Mouse (Mus musculus) brain, embryonic 14.5 days (tissue): ENCODE measurements around the gene Phlda2.

ENCODE experiments used
- CTCF ChIP-seq: fragments of 200-500 bp; IDR thresholded peaks from 2 replicates; pipeline ENCODE4 v1.5.1; 2012; ENCODE audit warnings: inconsistent platforms, mild to moderate bottlenecking, moderate library complexity, borderline replicate concordance; ENCODE audit not compliant: insufficient read depth, insufficient read length; ENCODE audit errors: extremely low read depth
- POLR2A ChIP-seq: fragments of 200-500 bp; IDR thresholded peaks from 2 replicates; pipeline ENCODE4 v1.6.1; 2012; ENCODE audit warnings: mild to moderate bottlenecking, inconsistent platforms, borderline replicate concordance; ENCODE audit not compliant: poor library complexity, insufficient read depth, insufficient read length, severe bottlenecking; ENCODE audit errors: extremely low read depth

GRCm38 (mm10) chr7:143548976-143549457 is 46.1 kb upstream of the Phlda2 start, which contains the start of gene Nap1l4:
- TF ChIP-seq CTCF, result no peak
- peak; percentile 85 for TF ChIP-seq POLR2A
